Mouse (Mus musculus) heart, adult 2 months (tissue): ENCODE results near the gene Erich6. TPM values are rescaled to one million over a fixed set of nuclear protein-coding genes. Genes with fewer than 3 reads are reported as not detected.

Experiments
- DNase-seq, 2 experiments: peaks; one replicate each; pipeline ENCODE4 v3.0.0; 2021
- H3K27ac ChIP-seq: fragments of 200-600 bp; 2 replicates; pipeline ENCODE4 v1.8.1; 2022
- H3K27me3 ChIP-seq: fragments of 200-500 bp; 2 replicates; pipeline ENCODE4 v1.6.1; 2012; ENCODE audit warnings: mild to moderate bottlenecking, low read length, inconsistent platforms, mixed read lengths; ENCODE audit not compliant: control insufficient read depth, insufficient read depth
- H3K36me3 ChIP-seq: fragments of 200-500 bp; 2 replicates; pipeline ENCODE4 v1.6.1; 2012; ENCODE audit warnings: low read length, inconsistent platforms; ENCODE audit not compliant: control insufficient read depth, insufficient read depth
- H3K4me1 ChIP-seq: fragments of 200-500 bp; 2 replicates; pipeline ENCODE4 v1.6.1; 2011; ENCODE audit warnings: low read length; ENCODE audit not compliant: control insufficient read depth, insufficient read depth
- H3K4me3 ChIP-seq: fragments of 200-600 bp; 2 replicates; pipeline ENCODE4 v1.8.1; 2022
- H3K79me2 ChIP-seq: fragments of 200-500 bp; replicated peaks from 2 replicates; pipeline ENCODE4 v1.6.1; 2012; ENCODE audit warnings: mild to moderate bottlenecking, inconsistent platforms, low read length, moderate library complexity, mixed read lengths; ENCODE audit not compliant: control insufficient read depth, insufficient read depth
- H3K9ac ChIP-seq: fragments of 200-500 bp; 2 replicates; pipeline ENCODE4 v1.6.1; 2012; ENCODE audit warnings: low read depth, mild to moderate bottlenecking, control low read depth, inconsistent platforms, low read length, mixed read lengths
- CTCF ChIP-seq: fragments of 200-600 bp; IDR thresholded peaks from 2 replicates; pipeline ENCODE4 v1.8.1; 2022; ENCODE audit warnings: antibody characterized with exemption, mild to moderate bottlenecking, moderate library complexity
- EP300 ChIP-seq: fragments of 200-500 bp; IDR thresholded peaks from 2 replicates; pipeline ENCODE4 v1.6.1; 2011; ENCODE audit warnings: low read depth, low read length, control low read depth; ENCODE audit not compliant: insufficient read depth
- POLR2A ChIP-seq: fragments of 200-500 bp; IDR thresholded peaks from 2 replicates; pipeline ENCODE4 v1.6.1; 2011; ENCODE audit warnings: mild to moderate bottlenecking, low read depth, low read length, control low read depth; ENCODE audit not compliant: insufficient read depth
- WGBS: fragments of 180-500 bp; shearing (Covaris S2); methylation state at CpG from one replicate; pipeline ENCODE4 v1.1.7; 2018; 5-methylcytosine and 5-hydroxymethylcytosine counted together
- intact Hi-C: fragments of 180-260 bp; cut with DNase I; formaldehyde crosslinking; loops from one replicate; pipeline ENCODE4 v1.15.1; 2025
- polyA plus RNA-seq: library from polyadenylated mRNA; depleted of rRNA; stranded (reverse); fragments of >200 nt; gene quantifications from 2 replicates; pipeline ENCODE4 v1.2.3, GENCODE M21; 2012
- total RNA-seq, 2 experiments: library from RNA; stranded (reverse); gene quantifications; 2 replicates each; pipeline ENCODE4 v1.2.3; 2021

Gene Erich6
- total and polyA plus RNA-seq, 3 experiments: 0.10 TPM; not detected in 2

DNA sequence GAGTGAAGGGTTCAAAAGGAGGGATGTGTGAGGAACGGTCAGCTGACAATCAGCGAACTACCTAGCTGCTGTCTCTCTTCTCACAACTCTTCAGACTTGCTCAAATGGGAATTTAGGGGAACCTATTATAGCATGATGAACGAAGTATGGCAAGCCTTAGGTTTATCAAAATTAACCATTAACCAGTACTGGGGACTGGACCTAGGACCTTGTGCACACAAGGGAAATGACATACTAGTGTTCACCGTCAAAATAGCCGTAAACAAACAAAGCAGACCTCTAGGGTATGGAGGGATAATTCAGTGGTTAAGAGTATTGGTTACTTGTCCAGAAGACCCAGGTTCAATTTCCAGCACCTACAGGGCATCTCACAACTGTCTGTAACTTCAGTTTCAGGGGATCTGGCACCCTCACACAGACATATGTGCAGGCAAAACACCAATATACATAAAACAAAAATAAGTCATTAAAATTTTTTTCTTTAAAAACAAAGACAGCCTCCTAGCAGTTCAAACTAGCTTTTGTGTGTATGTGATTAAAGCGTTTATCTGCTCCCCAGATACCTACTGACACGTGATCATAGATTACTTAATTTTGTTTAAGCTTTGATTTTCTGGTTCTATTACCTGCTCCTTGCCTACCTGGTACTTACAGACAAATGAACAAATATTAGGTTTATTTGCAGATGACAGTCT, 44.1 kb upstream of the Erich6 start:
- Histone ChIP-seq H3K9ac (no peak overlapping the region), H3K27me3 (no peaks in the 10 kb centered on the region), H3K79me2 (0 out of 2 replicates have a peak, but pooled peaks cover 2% of the 10 kb centered on the region), H3K4me1 (peaks cover 4% of the 10 kb centered on the region), H3K4me3 (no peak overlapping the region), H3K27ac (no peak overlapping the region), H3K36me3 (no peaks in the 10 kb centered on the region)
- intact Hi-C loops: no loop called here
- DNase-seq: no peak
- no peak for TF ChIP-seq POLR2A
- WGBS: 87% methylated on average over 7 of the region's 7 CpGs

DNA sequence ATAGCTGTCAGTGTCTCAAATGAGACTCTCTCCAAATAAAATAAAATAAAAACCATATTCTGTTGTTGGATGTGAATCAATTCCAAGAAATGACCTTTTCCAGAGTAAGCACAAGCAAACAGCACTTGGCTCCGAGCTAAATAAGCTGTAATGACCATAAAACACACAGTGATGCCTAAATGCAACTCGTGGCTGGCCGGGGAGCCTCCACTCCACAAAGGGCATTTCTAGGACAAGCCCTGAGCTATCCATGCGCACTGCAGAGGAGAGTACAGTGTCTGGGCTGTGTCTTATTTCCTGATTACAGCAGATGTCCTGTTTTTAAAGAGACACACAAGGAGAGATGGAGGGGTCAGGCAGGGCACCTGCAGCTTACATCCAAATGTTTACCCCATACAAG, 43.0 kb upstream of the Erich6 start:
- H3K4me1 ChIP-seq: peaks cover 4% of the 10 kb centered on the region
- H3K79me2 ChIP-seq: 0 out of 2 replicates have a peak, but pooled peaks cover 2% of the 10 kb centered on the region
- WGBS: 40% methylated on average over 4 of the region's 4 CpGs
- no peaks in the 10 kb centered on the region for H3K36me3 ChIP-seq
- no peak for TF ChIP-seq CTCF
- no peak for TF ChIP-seq EP300
- no peak for TF ChIP-seq POLR2A
- no peak overlapping the region for H3K9ac ChIP-seq
- H3K4me3 ChIP-seq: no peak overlapping the region
- DNase-seq: no peak
- no peaks in the 10 kb centered on the region for H3K27me3 ChIP-seq
- intact Hi-C loops: no loop called here
- H3K27ac ChIP-seq: no peak overlapping the region

DNA sequence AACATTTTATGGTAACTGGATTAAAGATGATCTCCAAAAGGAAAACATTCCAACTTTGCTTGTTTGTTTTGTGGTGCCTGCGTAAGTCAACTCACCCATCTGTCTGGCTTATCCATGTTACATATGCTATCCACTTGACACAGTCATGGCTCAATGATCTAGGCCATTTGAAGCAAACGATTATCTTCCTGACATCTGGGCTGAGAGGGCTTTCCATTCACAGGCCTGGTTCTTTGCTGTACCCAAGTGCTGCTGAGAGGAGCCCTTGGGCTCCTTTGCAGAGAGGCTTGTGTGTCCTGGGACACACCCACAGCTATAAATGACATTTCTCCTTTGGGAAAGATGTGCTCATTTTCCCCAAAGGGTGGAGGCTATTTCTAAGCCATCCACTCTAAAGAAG, 41.9 kb upstream of the Erich6 start:
- H3K27ac ChIP-seq: no peak overlapping the region
- 0 out of 2 replicates have a peak, but pooled peaks cover 2% of the 10 kb centered on the region for H3K79me2 ChIP-seq
- no peaks in the 10 kb centered on the region for H3K36me3 ChIP-seq
- H3K4me3 ChIP-seq: no peak overlapping the region
- TF ChIP-seq POLR2A (no peak), EP300 (no peak), CTCF (no peak)
- H3K9ac ChIP-seq: no peak overlapping the region
- H3K27me3 ChIP-seq: no peaks in the 10 kb centered on the region
- no peak for DNase-seq
- intact Hi-C loops: no loop called here
- 70% methylated on average over 2 of the region's 2 CpGs for WGBS
- peaks cover 4% of the 10 kb centered on the region for H3K4me1 ChIP-seq

DNA sequence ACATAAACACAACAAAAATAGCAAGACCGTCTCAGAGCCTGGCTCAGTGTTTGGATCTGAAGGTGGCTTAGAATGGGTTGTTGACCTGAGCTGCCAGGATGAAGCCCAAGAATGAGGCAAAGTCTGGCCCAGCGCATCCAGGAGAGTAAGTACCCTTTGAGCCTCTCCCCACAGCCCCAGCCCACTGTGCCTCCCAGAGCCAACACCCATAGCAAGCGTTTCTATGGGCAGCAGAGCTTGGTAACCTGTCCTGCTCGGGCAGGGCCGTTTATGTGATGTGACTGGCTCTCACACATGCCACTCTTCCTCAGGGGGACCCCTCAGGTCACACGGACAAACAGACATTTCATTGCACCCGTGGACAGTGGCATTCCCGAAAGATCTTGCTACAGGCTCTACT, 41.4 kb upstream of the Erich6 start:
- no peaks in the 10 kb centered on the region for H3K27me3 ChIP-seq
- no peaks in the 10 kb centered on the region for H3K36me3 ChIP-seq
- DNase-seq: no peak
- TF ChIP-seq POLR2A (no peak), CTCF (no peak), EP300 (no peak)
- 0 out of 2 replicates have a peak, but pooled peaks cover 1% of the 10 kb centered on the region for H3K79me2 ChIP-seq
- no peak overlapping the region for H3K9ac ChIP-seq
- 73% methylated on average over 8 of the region's 8 CpGs for WGBS
- H3K4me1 ChIP-seq: peaks cover 4% of the 10 kb centered on the region
- H3K27ac ChIP-seq: no peak overlapping the region
- H3K4me3 ChIP-seq: no peak overlapping the region
- intact Hi-C loops: no loop called here

DNA sequence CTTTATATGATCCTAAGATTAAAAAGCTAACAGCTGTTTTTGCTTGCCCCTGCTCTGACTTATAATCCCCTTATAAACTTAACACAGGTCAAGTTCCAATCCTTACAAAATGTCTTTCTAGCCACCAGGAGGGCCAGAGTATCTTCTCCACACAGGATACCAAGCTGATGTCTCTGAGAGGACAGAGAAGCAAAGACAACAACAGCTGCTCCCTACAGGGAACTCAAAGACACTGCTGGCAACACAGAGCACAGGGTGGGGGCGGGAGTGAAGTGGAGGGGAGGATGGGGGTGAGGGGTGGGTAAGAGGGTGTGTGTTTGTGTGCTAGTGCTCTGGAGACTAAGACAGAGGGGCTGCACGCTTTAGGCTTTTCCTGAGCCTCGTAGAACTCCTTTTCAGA, 40.6 kb upstream of the Erich6 start:
- Histone ChIP-seq H3K27me3 (no peaks in the 10 kb centered on the region), H3K9ac (no peak overlapping the region), H3K36me3 (no peaks in the 10 kb centered on the region), H3K79me2 (0 out of 2 replicates have a peak, but pooled peaks cover 1% of the 10 kb centered on the region), H3K27ac (no peak overlapping the region), H3K4me3 (no peak overlapping the region), H3K4me1 (peaks cover 3% of the 10 kb centered on the region)
- WGBS: 89% methylated on average over 3 of the region's 3 CpGs
- intact Hi-C loops: no loop called here
- no peak for DNase-seq
- TF ChIP-seq EP300: no peak
- no peak for TF ChIP-seq CTCF
- no peak for TF ChIP-seq POLR2A

DNA sequence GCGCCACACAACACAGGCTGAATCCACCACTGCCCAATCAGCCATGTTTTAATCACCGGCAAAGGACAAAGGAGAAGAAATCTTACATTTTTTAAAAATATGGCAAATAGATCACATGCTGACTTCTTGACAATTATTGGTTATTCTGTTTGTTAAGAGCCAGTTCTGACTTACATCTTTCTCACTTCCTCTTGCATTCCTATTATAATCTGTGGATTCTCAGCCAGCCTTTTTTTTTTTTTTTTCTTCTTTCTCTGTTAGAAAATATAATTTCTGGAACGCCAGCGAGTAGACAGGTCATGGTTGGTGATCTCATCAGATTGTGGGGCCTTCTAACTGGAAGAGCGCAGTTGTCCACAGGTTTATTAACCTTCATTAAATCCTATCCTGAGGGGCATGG, 36.3 kb upstream of the Erich6 start:
- no peak for DNase-seq
- intact Hi-C loops: no loop called here
- Histone ChIP-seq H3K27me3 (no peaks in the 10 kb centered on the region), H3K36me3 (no peaks in the 10 kb centered on the region), H3K27ac (no peak overlapping the region), H3K4me1 (peaks cover 3% of the 10 kb centered on the region; the same call in 1 of the 2 replicates), H3K4me3 (no peak overlapping the region), H3K9ac (no peak overlapping the region), H3K79me2 (no peaks in the 10 kb centered on the region)
- TF ChIP-seq CTCF (no peak), POLR2A (no peak), EP300 (no peak)
- 91% methylated on average over 5 of the region's 5 CpGs for WGBS
